In the genomic region with DNA sequence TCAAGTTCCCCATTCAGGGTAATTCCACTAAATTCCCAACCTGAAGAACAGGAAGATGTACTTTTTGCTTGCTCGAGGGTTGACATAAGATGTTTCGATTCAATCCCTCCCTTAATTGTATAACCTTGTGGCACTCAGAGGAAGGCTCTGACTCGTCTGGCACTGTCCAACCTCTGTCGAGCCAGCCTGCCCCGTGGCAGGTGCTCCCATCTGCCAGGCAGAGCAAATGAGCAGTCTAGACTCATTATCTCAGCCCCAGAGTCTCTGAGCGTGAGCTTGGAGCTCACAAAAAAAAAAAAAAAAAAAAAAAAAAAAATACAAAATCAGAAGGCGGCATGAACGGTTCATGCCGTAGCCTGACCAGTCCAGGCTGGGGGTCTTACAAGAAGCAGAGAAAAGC, we compare ENCODE assay signal across 16 mouse cellular contexts.
DNase-seq lines count a peak whose midpoint lies in the region; ATAC-seq lines count a peak whose summit lies in the region.
"Had no signal": no experiment of that assay in that cellular context is flagged by ENCODE, and none has a peak within 500 bp of the region (broad histone marks: within the 10 kb centered on the region; RNA-seq: fewer than 3 reads in every experiment).

No protein-coding gene starts in this region.

- H3K4me2 ChIP-seq in forebrain, embryonic 11.5 days (ENCODE audit: low read depth, low read length, severe bottlenecking): no peak overlapping the region
- no peak overlapping the region for H3K4me2 ChIP-seq in forebrain, embryonic 16.5 days (ENCODE audit: low read length)
- H3K4me2 ChIP-seq in midbrain, embryonic 13.5 days (replicated peaks): no peak overlapping the region
- no peak overlapping the region for H3K4me2 ChIP-seq in midbrain, embryonic 11.5 days
- no peak overlapping the region for H3K4me2 ChIP-seq in midbrain, embryonic 15.5 days
- H3K4me2 ChIP-seq: heart, embryonic 15.5 days had no signal

- no peaks in the 10 kb centered on the region for H3K27me3 ChIP-seq in forebrain, embryonic 11.5 days (ENCODE audit: control insufficient read depth, insufficient read depth, low read length)
- no peaks in the 10 kb centered on the region for H3K27me3 ChIP-seq in forebrain, embryonic 16.5 days (replicated peaks; ENCODE audit: control insufficient read depth, insufficient read depth, low read length)
- no peaks in the 10 kb centered on the region for H3K27me3 ChIP-seq in midbrain, embryonic 13.5 days
- H3K27me3 ChIP-seq in midbrain, embryonic 11.5 days (ENCODE audit: control insufficient read depth, insufficient read depth, low read length): no peaks in the 10 kb centered on the region
- no peaks in the 10 kb centered on the region for H3K27me3 ChIP-seq in midbrain, embryonic 15.5 days (replicated peaks)
- H3K27me3 ChIP-seq: heart, embryonic 15.5 days had no signal

- H3K9me3 ChIP-seq in forebrain, embryonic 11.5 days (ENCODE audit: control insufficient read depth, low read length): no peaks in the 10 kb centered on the region
- no peaks in the 10 kb centered on the region for H3K9me3 ChIP-seq in forebrain, embryonic 16.5 days (ENCODE audit: control insufficient read depth, low read length)
- H3K9me3 ChIP-seq in midbrain, embryonic 13.5 days: no peaks in the 10 kb centered on the region
- H3K9me3 ChIP-seq in midbrain, embryonic 11.5 days (ENCODE audit: control insufficient read depth, low read length): no peaks in the 10 kb centered on the region
- no peaks in the 10 kb centered on the region for H3K9me3 ChIP-seq in midbrain, embryonic 15.5 days
- H3K9me3 ChIP-seq: heart, embryonic 15.5 days had no signal

- no peaks in the 10 kb centered on the region for H3K36me3 ChIP-seq in forebrain, embryonic 11.5 days (ENCODE audit: control insufficient read depth, insufficient read depth, low read length)
- no peaks in the 10 kb centered on the region for H3K36me3 ChIP-seq in forebrain, embryonic 16.5 days (ENCODE audit: control insufficient read depth, insufficient read depth)
- no peaks in the 10 kb centered on the region for H3K36me3 ChIP-seq in midbrain, embryonic 13.5 days
- no peaks in the 10 kb centered on the region for H3K36me3 ChIP-seq in midbrain, embryonic 11.5 days (ENCODE audit: control insufficient read depth, insufficient read depth, low read length)
- no peaks in the 10 kb centered on the region for H3K36me3 ChIP-seq in midbrain, embryonic 15.5 days (replicated peaks)
- H3K36me3 ChIP-seq: heart, embryonic 15.5 days had no signal

- no peak for ATAC-seq in forebrain, embryonic 11.5 days (replicated peaks; ENCODE audit: low FRiP score)
- no peak; the same call in 1 of the 2 replicates for ATAC-seq in forebrain, embryonic 16.5 days
- peak; percentile 82 for ATAC-seq in midbrain, embryonic 13.5 days
- ATAC-seq in midbrain, embryonic 11.5 days (ENCODE audit: low FRiP score): no peak
- ATAC-seq in midbrain, embryonic 15.5 days (replicated peaks): peak; percentile 86

- 65% methylated on average over 9 of the region's 9 CpGs for WGBS in forebrain, embryonic 11.5 days
- WGBS in forebrain, embryonic 16.5 days: 44% methylated on average over 9 of the region's 9 CpGs
- WGBS in midbrain, embryonic 13.5 days: 45% methylated on average over 9 of the region's 9 CpGs
- 71% methylated on average over 9 of the region's 9 CpGs for WGBS in midbrain, embryonic 11.5 days
- WGBS in midbrain, embryonic 15.5 days: 41% methylated on average over 9 of the region's 9 CpGs

- intact Hi-C loops in heart, postnatal 10 days (cut with DNase I): no loop called here

- H3K27ac ChIP-seq in forebrain, embryonic 11.5 days (ENCODE audit: low read depth, low read length): no peak overlapping the region
- no peak overlapping the region for H3K27ac ChIP-seq in forebrain, embryonic 16.5 days (ENCODE audit: low read length)
- no peak overlapping the region for H3K27ac ChIP-seq in midbrain, embryonic 13.5 days
- H3K27ac ChIP-seq in midbrain, embryonic 11.5 days (ENCODE audit: low read depth, low read length): no peak overlapping the region
- no peak overlapping the region for H3K27ac ChIP-seq in midbrain, embryonic 15.5 days
- H3K27ac ChIP-seq: heart, adult 2 months; heart, embryonic 15.5 days had no signal

- no peak overlapping the region for H3K9ac ChIP-seq in forebrain, embryonic 11.5 days (ENCODE audit: low read length)
- no peak overlapping the region for H3K9ac ChIP-seq in forebrain, embryonic 16.5 days (replicated peaks; ENCODE audit: low read depth, low read length)
- H3K9ac ChIP-seq in midbrain, embryonic 13.5 days (replicated peaks): no peak overlapping the region
- no peak overlapping the region for H3K9ac ChIP-seq in midbrain, embryonic 11.5 days (ENCODE audit: low read length)
- H3K9ac ChIP-seq in midbrain, embryonic 15.5 days: no peak overlapping the region
- H3K9ac ChIP-seq: heart, embryonic 15.5 days had no signal

- peak; percentile 53 for DNase-seq in forebrain, embryonic 11.5 days (ENCODE audit: low spot score)
- no peak for DNase-seq in midbrain, embryonic 11.5 days (ENCODE audit: low spot score, missing footprints)
- peak; percentile 18 to 53 for DNase-seq in cerebellum, postnatal 25 days
- DNase-seq in heart, postnatal 10 days: no peak
- no peak for DNase-seq in heart, adult 18-20 months
- DNase-seq: adrenal gland, adult 2 months; gastrocnemius, postnatal 10 days; heart, adult 2 months; kidney, adult 2 months; kidney, postnatal 25 days; lung, postnatal 14 days; thymus, postnatal 25 days had no signal

- H3K4me1 ChIP-seq in forebrain, embryonic 11.5 days (replicated peaks; ENCODE audit: control insufficient read depth, insufficient read depth, low read length): no peaks in the 10 kb centered on the region
- H3K4me1 ChIP-seq in forebrain, embryonic 16.5 days (replicated peaks; ENCODE audit: control insufficient read depth, insufficient read depth, low read length): 0 out of 2 replicates have a peak, but pooled peaks cover 2% of the 10 kb centered on the region
- 0 out of 2 replicates have a peak, but pooled peaks cover 4% of the 10 kb centered on the region for H3K4me1 ChIP-seq in midbrain, embryonic 13.5 days (replicated peaks)
- no peaks in the 10 kb centered on the region for H3K4me1 ChIP-seq in midbrain, embryonic 11.5 days (ENCODE audit: control insufficient read depth, insufficient read depth, low read length)
- H3K4me1 ChIP-seq in midbrain, embryonic 15.5 days: no peaks in the 10 kb centered on the region

- H3K4me3 ChIP-seq in forebrain, embryonic 11.5 days (ENCODE audit: low read depth, low read length): no peak overlapping the region
- no peak overlapping the region for H3K4me3 ChIP-seq in forebrain, embryonic 16.5 days (replicated peaks; ENCODE audit: low read length)
- H3K4me3 ChIP-seq in midbrain, embryonic 13.5 days (replicated peaks): no peak overlapping the region
- H3K4me3 ChIP-seq in midbrain, embryonic 11.5 days (ENCODE audit: low read depth, low read length): no peak overlapping the region
- no peak overlapping the region for H3K4me3 ChIP-seq in midbrain, embryonic 15.5 days
- H3K4me3 ChIP-seq: heart, adult 2 months; heart, embryonic 15.5 days had no signal

Comparison
In these comparisons a context has a peak if more than half of its experiments do, and no peak if none do; other contexts are left out.
1. ATAC-seq: peak in midbrain, embryonic 13.5 days (single experiment) and midbrain, embryonic 15.5 days (single experiment); none in forebrain, embryonic 11.5 days (single experiment), forebrain, embryonic 16.5 days (single experiment) and midbrain, embryonic 11.5 days (single experiment).
2. DNase-seq: peak in forebrain, embryonic 11.5 days (single experiment) and cerebellum, postnatal 25 days (2 of 2); none in midbrain, embryonic 11.5 days (single experiment), heart, postnatal 10 days (0 of 2) and heart, adult 18-20 months (0 of 2).